Mouse (Mus musculus): ENCODE results near the gene Slc25a10.

Slc25a10 gene

DNA sequence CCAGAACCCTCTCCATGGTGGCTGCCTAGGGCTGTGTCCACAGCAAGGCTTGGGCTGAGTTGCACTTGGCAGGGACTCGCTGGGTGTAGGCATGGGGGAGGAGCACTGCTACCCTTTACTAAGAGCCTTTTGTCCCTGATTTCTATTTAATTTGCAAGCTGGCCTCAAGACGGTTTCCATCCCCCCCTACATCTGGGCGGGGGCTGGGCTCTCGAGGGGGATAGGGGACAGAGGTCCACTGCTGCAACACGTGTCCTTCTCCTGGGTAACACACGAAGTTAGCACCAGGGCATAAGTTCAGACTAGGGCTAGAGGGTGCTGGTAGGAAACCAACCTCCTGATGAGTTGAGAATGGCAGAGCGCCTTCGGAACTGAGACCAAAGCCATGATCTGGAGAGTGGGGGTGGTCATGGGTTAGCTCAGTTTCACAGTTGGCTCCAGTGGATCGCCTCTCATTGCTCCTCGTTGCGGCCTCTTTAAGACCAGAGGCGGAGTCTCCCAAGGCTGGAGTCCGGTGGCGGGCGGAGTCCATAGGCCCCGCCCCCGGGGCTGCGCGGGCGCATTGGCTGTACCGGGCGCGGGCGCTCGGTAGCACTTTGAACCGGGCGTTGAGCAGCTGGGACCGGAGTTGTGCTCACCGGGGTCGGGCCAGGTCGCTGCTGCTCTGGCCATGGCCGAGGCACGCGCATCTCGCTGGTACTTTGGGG lies at the start of gene Slc25a10:
Gene Slc25a10, plus strand, starts transcription at position 524 of the 707 bp plus-strand sequence.
- in situ Hi-C loops (cut with MboI, MseI): no loop called here

GRCm38 (mm10) chr11:120442344-120442743 lies 49.3 kb upstream of the Slc25a10 start, which contains the start of gene Tspan10:
Tspan10 (plus strand) TSS chr11:120442644.
- in situ Hi-C loops (cut with MboI, MseI): no loop called here

- in situ Hi-C loops (cut with MboI, MseI): no loop called here
Measured at GRCm38 (mm10) chr11:120442765-120443280, 48.8 kb upstream of the Slc25a10 start.

DNA sequence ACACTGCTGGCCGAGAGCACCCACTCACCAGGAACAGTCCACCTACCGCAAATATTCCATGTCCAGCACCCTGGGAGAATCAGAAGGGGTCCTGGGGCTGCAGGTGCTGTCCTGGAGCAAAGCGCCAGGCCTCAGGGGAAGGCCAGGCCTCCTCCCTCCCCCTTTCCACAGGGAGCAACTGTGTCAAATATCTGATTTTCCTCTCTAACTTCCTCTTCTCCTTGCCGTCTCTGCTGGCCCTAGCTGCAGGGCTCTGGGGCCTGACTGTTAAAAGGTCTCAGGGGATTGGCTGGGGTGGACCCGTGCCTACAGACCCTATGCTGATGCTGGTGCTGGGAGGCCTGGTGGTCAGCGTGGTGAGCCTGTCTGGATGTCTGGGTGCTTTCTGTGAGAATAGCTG lies 47.5 kb upstream of the Slc25a10 start:
- in situ Hi-C loops (cut with MboI, MseI): no loop called here

DNA sequence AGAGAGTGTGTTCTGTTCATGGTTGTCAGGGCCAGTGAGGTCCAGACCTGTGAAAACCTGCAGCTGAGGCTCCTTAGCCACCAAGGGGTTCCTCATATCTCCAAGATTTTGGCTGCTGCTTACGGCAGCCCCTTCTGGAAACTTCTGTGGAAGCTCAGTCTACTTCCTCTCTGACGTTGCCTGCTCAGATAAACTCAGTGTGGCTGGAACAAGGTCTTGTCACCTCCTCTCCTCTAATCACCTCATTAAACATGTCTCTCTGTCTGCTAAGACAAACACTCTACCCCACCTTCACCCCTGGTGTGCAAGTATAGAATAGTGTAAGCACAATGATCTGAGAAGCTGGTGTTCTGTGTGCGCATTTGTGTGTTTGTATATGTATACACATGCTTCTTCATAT lies 46.2 kb upstream of the Slc25a10 start:
- in situ Hi-C loops (cut with MboI, MseI): no loop called here

DNA sequence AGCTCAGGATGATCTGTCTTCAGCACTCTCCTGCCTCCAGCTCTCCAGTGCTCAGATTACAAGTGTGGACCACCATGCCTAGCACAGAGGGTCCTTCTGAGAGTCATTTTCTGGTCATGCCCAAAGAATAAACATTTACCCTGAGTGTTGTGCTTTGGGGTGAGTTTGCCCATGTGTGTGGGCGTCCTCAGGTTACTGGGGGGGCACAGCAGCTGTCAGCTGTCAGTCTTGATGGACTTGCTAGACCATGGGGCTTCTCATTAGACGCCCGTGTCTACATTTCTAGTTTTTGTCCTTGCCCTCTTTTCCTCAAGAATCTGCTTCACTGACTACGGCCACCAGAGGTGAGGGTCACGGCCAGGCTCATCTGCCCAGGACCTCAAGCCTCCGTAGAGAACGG lies 44.5 kb upstream of the Slc25a10 start:
- in situ Hi-C loops (cut with MboI, MseI): no loop called here

DNA sequence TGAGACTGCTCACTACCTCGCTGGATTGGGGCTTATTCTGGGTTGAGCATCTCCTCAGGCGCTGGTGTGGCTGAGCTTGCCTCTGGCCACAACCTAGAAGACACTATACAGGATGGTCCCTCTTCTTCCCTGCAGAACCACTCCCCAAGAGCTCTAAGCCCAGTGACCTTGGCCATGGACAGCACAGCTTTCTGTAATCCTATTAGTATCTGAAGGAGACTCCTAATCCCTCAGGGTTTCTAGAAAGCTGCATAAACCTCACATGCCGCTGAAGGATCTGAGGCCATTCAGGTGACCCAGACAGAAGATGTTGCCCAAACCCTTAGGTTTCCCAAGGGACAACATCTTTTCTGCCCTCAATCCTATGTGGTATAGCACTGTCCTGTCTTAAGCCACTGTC lies 39.4 kb upstream of the Slc25a10 start:
- in situ Hi-C loops (cut with MboI, MseI): no loop called here

- in situ Hi-C loops (cut with MboI, MseI): no loop called here
Measured at GRCm38 (mm10) chr11:120453306-120453705, 38.3 kb upstream of the Slc25a10 start, which contains the start of gene Pde6g. Pde6g (minus strand) TSS chr11:120453500.

DNA sequence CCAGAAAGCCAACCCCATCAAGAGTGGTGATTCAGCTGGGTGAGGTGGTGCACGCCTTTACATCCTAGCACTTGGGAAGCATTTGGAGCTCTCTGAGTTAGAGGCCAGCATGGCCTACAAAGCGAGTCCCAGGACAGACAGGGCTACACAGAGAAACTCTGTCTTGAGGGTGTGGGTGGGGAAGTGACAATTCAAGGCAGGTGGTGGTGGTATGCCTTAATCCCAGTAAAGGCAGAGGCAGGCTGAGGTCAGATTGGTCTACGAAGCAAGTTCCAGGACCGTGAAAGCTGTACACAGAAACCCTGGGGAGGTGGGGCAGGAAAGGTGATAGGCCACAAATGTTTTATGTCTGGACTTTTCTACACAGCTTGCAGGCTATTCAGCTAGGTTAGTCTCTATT lies 36.7 kb upstream of the Slc25a10 start:
- in situ Hi-C loops (cut with MboI, MseI): no loop called here

- in situ Hi-C loops (cut with MboI, MseI): no loop called here
Measured at GRCm38 (mm10) chr11:120455413-120455812, 36.2 kb upstream of the Slc25a10 start.

GRCm38 (mm10) chr11:120457370-120457769 lies 34.3 kb upstream of the Slc25a10 start:
- in situ Hi-C loops (cut with MboI, MseI): no loop called here

DNA sequence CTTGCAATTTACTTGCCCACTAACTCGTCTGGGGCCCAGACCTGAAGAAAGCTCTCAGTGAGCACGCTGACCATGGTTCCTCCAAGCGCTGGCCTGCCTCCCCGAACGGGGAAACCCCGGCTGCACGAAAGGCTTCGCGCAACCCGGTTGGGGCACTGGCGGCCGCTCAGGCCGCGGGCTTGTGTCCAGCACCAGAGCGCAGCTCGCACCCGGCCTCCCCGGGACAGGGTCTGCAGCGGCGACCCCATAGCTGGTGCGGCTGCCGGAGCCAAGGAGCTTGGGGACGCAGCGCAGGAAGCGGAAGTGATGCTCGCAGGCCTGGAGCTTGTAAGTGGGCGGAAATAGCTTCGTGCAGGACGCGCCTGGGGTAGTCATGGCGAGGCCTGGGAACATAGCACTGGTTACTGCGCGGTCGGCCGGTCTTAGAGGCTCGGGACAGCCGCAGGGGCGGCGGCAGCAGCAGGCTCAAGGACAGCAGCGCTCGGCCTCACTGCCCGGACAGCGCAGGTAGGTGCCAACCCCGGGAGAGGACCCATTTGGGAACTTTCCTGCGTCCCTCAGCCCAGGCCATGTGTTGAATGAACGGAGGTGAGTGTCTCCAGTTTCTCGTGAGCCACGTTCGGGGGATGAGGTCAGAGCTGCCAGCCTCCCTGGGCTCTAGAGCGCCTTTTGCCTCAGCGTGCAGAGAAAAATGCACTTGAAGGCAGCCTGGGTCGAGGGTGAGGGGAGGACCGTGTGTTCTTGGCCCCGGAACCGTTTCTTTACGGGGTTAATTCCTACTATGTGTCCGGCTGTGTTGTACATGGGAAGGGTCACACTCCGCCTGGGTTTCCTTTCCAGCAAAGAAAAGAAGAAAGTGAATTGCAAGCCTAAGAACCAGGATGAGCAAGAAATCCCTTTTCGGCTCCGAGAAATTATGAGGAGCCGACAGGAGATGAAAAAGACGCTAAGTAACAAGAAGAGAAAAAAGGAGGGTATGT lies 33.6 kb upstream of the Slc25a10 start, which contains the start of the genes Oxld1 and Ccdc137:
Gene Oxld1, minus strand, starts transcription at position 297 of the 980 bp plus-strand sequence.
Gene Ccdc137, plus strand, starts transcription at position 344 of the 980 bp plus-strand sequence.
- in situ Hi-C loops (cut with MboI, MseI): no loop called here

- in situ Hi-C loops (cut with MboI, MseI): no loop called here
Measured at GRCm38 (mm10) chr11:120458847-120459597, 32.6 kb upstream of the Slc25a10 start.

GRCm38 (mm10) chr11:120463536-120463935 lies 28.1 kb upstream of the Slc25a10 start:
- in situ Hi-C loops (cut with MboI, MseI): no loop called here

DNA sequence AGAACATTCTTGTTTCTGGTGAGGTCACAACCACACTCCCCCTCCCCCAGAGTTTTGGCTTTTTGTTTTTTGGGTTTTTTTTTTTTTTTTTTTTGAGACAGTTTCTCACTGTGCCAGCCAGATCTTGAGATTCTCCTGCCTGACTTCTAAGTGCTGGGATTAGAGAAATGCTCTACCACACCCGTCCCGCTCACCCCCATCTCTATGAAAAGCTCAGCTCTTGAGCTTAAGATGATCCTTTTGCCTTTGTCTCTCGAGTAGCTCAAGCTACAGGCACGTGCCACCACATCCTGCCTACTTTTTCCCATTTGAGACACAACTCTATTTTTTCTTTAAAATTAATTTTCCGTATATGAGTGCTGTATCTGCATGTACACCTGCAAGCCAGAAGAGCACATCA lies 27.3 kb upstream of the Slc25a10 start:
- in situ Hi-C loops (cut with MboI, MseI): no loop called here

GRCm38 (mm10) chr11:120465521-120465920 lies 26.1 kb upstream of the Slc25a10 start:
- in situ Hi-C loops (cut with MboI, MseI): no loop called here

GRCm38 (mm10) chr11:120467051-120467735 lies 24.4 kb upstream of the Slc25a10 start, which contains the start of gene Arl16:
Arl16 (minus strand) TSS chr11:120467607.
- in situ Hi-C loops (cut with MboI, MseI): no loop called here

- in situ Hi-C loops (cut with MboI, MseI): no loop called here
Measured at GRCm38 (mm10) chr11:120467736-120468092, 23.9 kb upstream of the Slc25a10 start.

GRCm38 (mm10) chr11:120472052-120472451 lies 19.6 kb upstream of the Slc25a10 start:
- in situ Hi-C loops (cut with MboI, MseI): loop anchor here (10.0 kb wide), 1 partner anchor 797 kb away; no protein-coding TSS in a partner anchor

- in situ Hi-C loops (cut with MboI, MseI): no loop called here
Measured at GRCm38 (mm10) chr11:120483448-120483934, 8.1 kb upstream of the Slc25a10 start.
